In genomic region chr2:93133301-93133971, GRCm38 (mm10) we compare ENCODE assay signal across 15 mouse cellular contexts.
"Had no signal": no experiment of that assay in that cellular context is flagged by ENCODE, and none has a peak within 500 bp of the region (broad histone marks: within the 10 kb centered on the region; RNA-seq: fewer than 3 reads in every experiment).

No protein-coding gene starts in this region.

- H3K4me1 ChIP-seq: limb, embryonic 12.5 days had no signal

- H3K27ac ChIP-seq: kidney, postnatal 0 days; limb, embryonic 12.5 days; limb, embryonic 15.5 days; liver, embryonic 14.5 days; stomach, postnatal 0 days had no signal

- H3K4me3 ChIP-seq: limb, embryonic 12.5 days; limb, embryonic 15.5 days had no signal

- H3K9me3 ChIP-seq: limb, embryonic 12.5 days; limb, embryonic 15.5 days had no signal

- H3K4me2 ChIP-seq: limb, embryonic 12.5 days; limb, embryonic 15.5 days; liver, embryonic 11.5 days; lung, embryonic 14.5 days; midbrain, embryonic 11.5 days had no signal

- H3K27me3 ChIP-seq: limb, embryonic 12.5 days; limb, embryonic 15.5 days had no signal

- ATAC-seq: liver, postnatal 0 days had no signal

- H3K36me3 ChIP-seq: limb, embryonic 12.5 days; limb, embryonic 15.5 days had no signal

- H3K9ac ChIP-seq: limb, embryonic 12.5 days; limb, embryonic 15.5 days; liver, embryonic 14.5 days; liver, postnatal 0 days; lung, embryonic 14.5 days had no signal

- DNase-seq: kidney, postnatal 36 days; left cerebral cortex, postnatal 4 days; liver, postnatal 0 days; lung, embryonic 14.5 days; lung, postnatal 10 days; lung, postnatal 4 days; midbrain, embryonic 14.5 days; thymus, postnatal 36 days had no signal
